Mouse (Mus musculus) MEL (cell line): ENCODE measurements around the gene Cyp2a5. TPM values are rescaled to one million over a fixed set of nuclear protein-coding genes. Genes with fewer than 3 reads are reported as not detected.
"Not testable (repeated sequence)": the region's sequence is repeated elsewhere in the genome, so short reads cannot be mapped to it uniquely, and the experiment has no call there.

Source experiments
- DNase-seq: peaks from one replicate; pipeline ENCODE4 v3.0.0; 2011; ENCODE audit warnings: low read depth, low spot score
- H3K27ac ChIP-seq: 2 replicates; pipeline ENCODE4 v1.5.1; 2012; ENCODE audit warnings: low read depth, mild to moderate bottlenecking, control low read depth, low read length, moderate library complexity; ENCODE audit not compliant: control insufficient read depth
- H3K27me3 ChIP-seq, 2 experiments: fragments of 150-350 bp in 1 of 2; sonication (generic) in 1 of 2; 2 replicates each; pipeline ENCODE4 v1.6.1; 2012; ENCODE audit warnings: low read length in 2 of 2, mild to moderate bottlenecking in 2 of 2, improper control_type of control experiment in 1 of 2, moderate library complexity in 1 of 2; ENCODE audit not compliant: insufficient read depth in 2 of 2, control insufficient read depth in 1 of 2
- H3K36me3 ChIP-seq, 2 experiments: 2 replicates each; pipeline ENCODE4 v1.6.1; 2012 to 2014; ENCODE audit warnings: low read length in 2 of 2, improper control_type of control experiment in 1 of 2, inconsistent platforms in 1 of 2, mild to moderate bottlenecking in 1 of 2; ENCODE audit not compliant: insufficient read depth in 2 of 2, control insufficient read depth in 1 of 2
- H3K4me1 ChIP-seq, 2 experiments: fragments of 150-350 bp in 1 of 2; sonication (generic) in 1 of 2; 2 replicates each; pipeline ENCODE4 v1.6.1; 2012; ENCODE audit warnings: low read length in 2 of 2, improper control_type of control experiment in 1 of 2, mild to moderate bottlenecking in 1 of 2; ENCODE audit not compliant: insufficient read depth in 2 of 2, control insufficient read depth in 1 of 2
- H3K4me3 ChIP-seq, 2 experiments: fragments of 150-350 bp in 1 of 2; sonication (generic) in 1 of 2; 2 replicates each; pipeline ENCODE4 v1.5.1; 2012; ENCODE audit warnings: low read depth in 2 of 2, low read length in 2 of 2, mild to moderate bottlenecking in 2 of 2, moderate library complexity in 2 of 2, control low read depth in 1 of 2, improper control_type of control experiment in 1 of 2; ENCODE audit not compliant: control insufficient read depth in 1 of 2, insufficient read depth in 1 of 2
- H3K79me2 ChIP-seq: 2 replicates; pipeline ENCODE4 v1.6.1; 2012; ENCODE audit warnings: mild to moderate bottlenecking, low read length, moderate library complexity; ENCODE audit not compliant: control insufficient read depth, poor library complexity, insufficient read depth
- H3K9ac ChIP-seq: 2 replicates; pipeline ENCODE4 v1.6.1; 2012; ENCODE audit warnings: low read depth, mild to moderate bottlenecking, control low read depth, low read length, moderate library complexity; ENCODE audit not compliant: control insufficient read depth, poor library complexity, severe bottlenecking
- H3K9me3 ChIP-seq: fragments of 150-350 bp; sonication (generic); replicated peaks from 2 replicates; pipeline ENCODE4 v1.6.1; 2012; ENCODE audit warnings: mild to moderate bottlenecking, low read length, improper control_type of control experiment, moderate library complexity; ENCODE audit not compliant: insufficient read depth
- BHLHE40 ChIP-seq: IDR thresholded peaks from 2 replicates; pipeline ENCODE4 v1.6.1; 2012; ENCODE audit warnings: low read depth, mild to moderate bottlenecking, inconsistent platforms, low read length, improper control_type of control experiment, borderline replicate concordance
- CHD2 ChIP-seq: IDR thresholded peaks from 2 replicates; pipeline ENCODE4 v1.6.1; 2011; ENCODE audit warnings: low read length, improper control_type of control experiment
- ELF1 ChIP-seq: IDR thresholded peaks from 2 replicates; pipeline ENCODE4 v1.6.1; 2014; ENCODE audit warnings: low read depth, mild to moderate bottlenecking, inconsistent platforms, low read length, improper control_type of control experiment, moderate library complexity
- EP300 ChIP-seq, 2 experiments: IDR thresholded peaks; 2 replicates each; pipeline ENCODE4 v1.6.1; 2011; ENCODE audit warnings: improper control_type of control experiment in 2 of 2, low read length in 2 of 2, low read depth in 1 of 2, mild to moderate bottlenecking in 1 of 2
- MAFK ChIP-seq: IDR thresholded peaks from 2 replicates; pipeline ENCODE4 v1.6.1; 2011; ENCODE audit warnings: low read depth, mild to moderate bottlenecking, low read length, improper control_type of control experiment, borderline replicate concordance
- MAX ChIP-seq: IDR thresholded peaks from 2 replicates; pipeline ENCODE4 v1.6.1; 2011; ENCODE audit warnings: low read length, improper control_type of control experiment
- MEF2A ChIP-seq: IDR thresholded peaks from 2 replicates; pipeline ENCODE4 v1.6.1; 2014; ENCODE audit warnings: low read depth, mild to moderate bottlenecking, inconsistent platforms, low read length, improper control_type of control experiment; ENCODE audit not compliant: poor library complexity, insufficient replicate concordance, severe bottlenecking; ENCODE audit errors: extremely low read depth
- MXI1 ChIP-seq: IDR thresholded peaks from 2 replicates; pipeline ENCODE4 v1.6.1; 2011; ENCODE audit warnings: mild to moderate bottlenecking, low read depth, low read length, improper control_type of control experiment
- NELFE ChIP-seq: IDR thresholded peaks from 2 replicates; pipeline ENCODE4 v1.6.1; 2011; ENCODE audit warnings: low read depth, low read length, improper control_type of control experiment
- POLR2AphosphoS2 ChIP-seq: IDR thresholded peaks from 2 replicates; pipeline ENCODE4 v1.6.1; 2011; ENCODE audit warnings: low read length, improper control_type of control experiment
- TCF12 ChIP-seq: IDR thresholded peaks from 2 replicates; pipeline ENCODE4 v1.6.1; 2014; ENCODE audit warnings: low read depth, mild to moderate bottlenecking, inconsistent platforms, low read length, improper control_type of control experiment, moderate library complexity
- USF2 ChIP-seq, 2 experiments: IDR thresholded peaks; 2 replicates each; pipeline ENCODE4 v1.6.1; 2011 to 2012; ENCODE audit warnings: improper control_type of control experiment in 2 of 2, low read length in 2 of 2, borderline replicate concordance in 1 of 2, inconsistent platforms in 1 of 2, low read depth in 1 of 2, mild to moderate bottlenecking in 1 of 2; ENCODE audit not compliant: insufficient read depth in 1 of 2
- ZC3H11A ChIP-seq: IDR thresholded peaks from 2 replicates; pipeline ENCODE4 v1.6.1; 2012; ENCODE audit warnings: low read depth, mild to moderate bottlenecking, inconsistent platforms, low read length, improper control_type of control experiment
- ZMIZ1 ChIP-seq: IDR thresholded peaks from 2 replicates; pipeline ENCODE4 v1.6.1; 2012; ENCODE audit warnings: low read depth, mild to moderate bottlenecking, inconsistent platforms, low read length, improper control_type of control experiment, moderate library complexity
- ZNF384 ChIP-seq: IDR thresholded peaks from 2 replicates; pipeline ENCODE4 v1.6.1; 2012; ENCODE audit warnings: low read depth, mild to moderate bottlenecking, inconsistent platforms, low read length, improper control_type of control experiment
- polyA plus RNA-seq, 2 experiments: library from polyadenylated mRNA; stranded (reverse) in 1 of 2; unstranded in 1 of 2; fragments of >175 nt in 1 of 2; fragments of >200 nt in 1 of 2; gene quantifications; 2 replicates each; pipeline versions ENCODE4 v1.2.1 to v1.2.4; 2012; ENCODE audit warnings: low replicate concordance in 2 of 2, low read depth in 1 of 2; ENCODE audit not compliant: insufficient read length in 2 of 2, insufficient read depth in 1 of 2, missing spikeins in 1 of 2
- total RNA-seq: library from RNA; depleted of rRNA; stranded (reverse); fragments of 300-350 nt; gene quantifications from 2 replicates; pipeline ENCODE4 v1.2.3, GENCODE M21; 2012; rRNA removed

Cyp2a5 gene
- not detected in 2 replicates for total RNA-seq
- not detected for polyA plus RNA-seq

DNA sequence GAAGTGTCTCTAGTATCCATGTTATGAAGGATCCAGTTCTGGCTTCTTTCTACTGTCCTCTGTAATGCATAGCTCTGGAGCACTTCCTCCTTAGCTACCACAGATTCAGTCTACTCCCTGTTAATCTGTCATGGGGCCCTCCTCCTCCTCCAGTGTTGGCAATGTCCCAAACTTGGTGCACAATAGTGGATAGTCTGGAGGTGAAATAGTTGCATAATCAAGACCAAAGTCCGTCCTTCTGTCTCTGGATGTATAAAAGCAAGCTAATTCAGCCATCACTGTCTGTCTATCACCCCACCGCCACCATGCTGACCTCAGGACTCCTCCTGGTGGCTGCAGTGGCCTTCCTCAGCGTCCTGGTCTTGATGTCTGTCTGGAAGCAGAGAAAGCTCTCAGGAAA lies at the start of gene Cyp2a5:
Gene Cyp2a5 (plus strand): TSS at position 247 of the 400 bp plus-strand sequence.
- H3K9ac ChIP-seq, H3K36me3 ChIP-seq, H3K4me1 ChIP-seq, H3K9me3 ChIP-seq, H3K27ac ChIP-seq, DNase-seq, H3K27me3 ChIP-seq, H3K79me2 ChIP-seq, H3K4me3 ChIP-seq: not testable (repeated sequence)

DNA sequence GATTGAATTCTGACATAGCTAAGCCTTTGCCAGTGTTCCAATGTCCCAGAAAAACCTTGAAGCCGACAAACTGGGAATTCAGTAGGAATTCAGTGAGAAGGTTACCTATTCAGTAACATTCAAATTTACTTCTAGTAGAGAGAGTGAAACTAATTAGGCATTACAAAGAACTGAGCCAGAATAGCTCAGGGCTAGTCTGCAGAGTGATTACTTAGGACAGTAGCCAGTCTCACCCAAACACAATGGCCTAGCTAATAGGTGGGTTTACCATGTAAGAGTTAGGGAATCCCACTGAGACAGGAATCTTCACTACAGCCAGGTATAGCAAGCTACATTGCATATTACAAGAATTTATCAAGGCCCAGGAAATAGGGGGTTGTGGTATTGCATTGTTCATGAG lies 49.1 kb upstream of the Cyp2a5 start:
- not testable (repeated sequence) for H3K27ac ChIP-seq, H3K27me3 ChIP-seq, H3K36me3 ChIP-seq, DNase-seq, H3K4me1 ChIP-seq, H3K9ac ChIP-seq, H3K79me2 ChIP-seq, H3K4me3 ChIP-seq, H3K9me3 ChIP-seq

DNA sequence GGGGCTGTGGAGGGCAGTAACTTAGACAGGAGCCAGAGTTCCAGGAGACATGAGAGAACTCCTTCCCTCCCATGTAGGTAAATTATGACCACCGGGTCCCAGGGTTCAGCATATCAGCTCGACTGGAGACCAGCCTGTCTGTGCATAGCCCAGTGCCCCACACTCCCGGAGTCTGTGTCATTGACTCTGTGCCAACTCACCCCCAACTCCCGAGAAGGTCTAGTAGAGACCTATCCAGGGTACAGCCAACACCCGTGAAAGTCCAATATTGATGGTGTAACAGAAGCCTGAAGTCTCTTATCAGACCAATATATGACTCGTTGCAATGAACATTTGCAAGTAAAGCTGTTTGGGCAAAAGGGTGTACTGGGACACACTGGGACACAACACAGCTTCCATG lies 45.1 kb upstream of the Cyp2a5 start:
- no peaks in the 10 kb centered on the region for H3K36me3 ChIP-seq
- H3K79me2 ChIP-seq: no peaks in the 10 kb centered on the region
- H3K4me3 ChIP-seq: no peak overlapping the region
- no peak overlapping the region for H3K9ac ChIP-seq
- no peak for TF ChIP-seq MEF2A
- TF ChIP-seq ELF1: no peak
- TF ChIP-seq USF2 (IDR thresholded peaks at IDR 0.05; ENCODE audit: borderline replicate concordance in 1 of 2, insufficient read depth in 1 of 2, low read depth in 1 of 2, low read length in 2 of 2): no peak
- TF ChIP-seq ZNF384: no peak
- no peak for TF ChIP-seq POLR2AphosphoS2
- no peak for TF ChIP-seq MAFK
- TF ChIP-seq ZMIZ1: no peak
- no peak for TF ChIP-seq MAX
- TF ChIP-seq NELFE: no peak
- TF ChIP-seq TCF12: no peak
- no peak for TF ChIP-seq MXI1
- TF ChIP-seq EP300 (IDR thresholded peaks at IDR 0.05; ENCODE audit: low read depth in 1 of 2, low read length in 2 of 2): no peak
- TF ChIP-seq BHLHE40: no peak
- TF ChIP-seq CHD2: no peak
- no peak for TF ChIP-seq ZC3H11A
- H3K9me3 ChIP-seq: no peaks in the 10 kb centered on the region
- DNase-seq: no peak
- H3K4me1 ChIP-seq: no peaks in the 10 kb centered on the region
- no peak overlapping the region for H3K27ac ChIP-seq
- no peaks in the 10 kb centered on the region for H3K27me3 ChIP-seq
